Mouse (Mus musculus) forebrain, embryonic 14.5 days (tissue): ENCODE results near the gene Olfr552. TPM values are rescaled to one million over a fixed set of nuclear protein-coding genes. Genes with fewer than 3 reads are reported as not detected.
"Not testable (repeated sequence)": the region's sequence is repeated elsewhere in the genome, so short reads cannot be mapped to it uniquely, and the experiment has no call there.

Experiments
- ATAC-seq: fragments of 200-750 bp; cut with Nextera tagmentation; 2 replicates; pipeline ENCODE4 v1.8.0; 2017; ENCODE audit warnings: mild to moderate bottlenecking, moderate library complexity
- DNase-seq: peaks from one replicate; pipeline ENCODE4 v3.0.0-alpha.2; 2015; ENCODE audit warnings: low spot score
- H3K27ac ChIP-seq: fragments of 300-500 bp; sonication (generic); 2 replicates; pipeline ENCODE4 v1.5.1; 2014; ENCODE audit warnings: low read depth, mild to moderate bottlenecking, control low read depth, low read length, moderate library complexity
- H3K27me3 ChIP-seq: fragments of 300-500 bp; sonication (generic); replicated peaks from 2 replicates; pipeline ENCODE4 v1.6.1; 2014; ENCODE audit warnings: low read length, control low read depth, mixed read lengths; ENCODE audit not compliant: control insufficient read depth, insufficient read depth
- H3K36me3 ChIP-seq: fragments of 300-500 bp; sonication (generic); 2 replicates; pipeline ENCODE4 v1.6.1; 2014; ENCODE audit warnings: low read length, control low read depth; ENCODE audit not compliant: control insufficient read depth, insufficient read depth
- H3K4me1 ChIP-seq: fragments of 300-500 bp; sonication (generic); 2 replicates; pipeline ENCODE4 v1.6.1; 2014; ENCODE audit warnings: antibody characterized with exemption, low read length, control low read depth; ENCODE audit not compliant: control insufficient read depth, insufficient read depth
- H3K4me2 ChIP-seq: fragments of 300-500 bp; sonication (generic); 2 replicates; pipeline ENCODE4 v1.6.1; 2014; ENCODE audit warnings: mild to moderate bottlenecking, control low read depth, low read length
- H3K4me3 ChIP-seq: fragments of 300-500 bp; sonication (generic); 2 replicates; pipeline ENCODE4 v1.5.1; 2014; ENCODE audit warnings: low read depth, low read length, control low read depth
- H3K9ac ChIP-seq: fragments of 300-500 bp; sonication (generic); 2 replicates; pipeline ENCODE4 v1.6.1; 2014; ENCODE audit warnings: mild to moderate bottlenecking, low read length, control low read depth, moderate library complexity
- H3K9me3 ChIP-seq: fragments of 300-500 bp; sonication (generic); replicated peaks from 2 replicates; pipeline ENCODE4 v1.6.1; 2016; ENCODE audit warnings: low read length, control low read depth, mixed read lengths; ENCODE audit not compliant: control insufficient read depth
- WGBS: fragments of 180-500 bp; shearing (Covaris S2); extraction: QIAGEN DNeasy Blood & Tissue Kit; methylation state at CpG from one replicate; pipeline ENCODE4 v1.1.7; 2014; 5-methylcytosine and 5-hydroxymethylcytosine counted together
- polyA plus RNA-seq: library from polyadenylated mRNA; unstranded; fragments of >200 nt; fragmentation: Nextera tagmentation; extraction: Ambion mirVana; gene quantifications from 2 replicates; pipeline ENCODE4 v1.2.1, GENCODE M21; 2014

Gene Olfr552
- polyA plus RNA-seq, 1 experiment from 2014 or later, result not detected

DNA sequence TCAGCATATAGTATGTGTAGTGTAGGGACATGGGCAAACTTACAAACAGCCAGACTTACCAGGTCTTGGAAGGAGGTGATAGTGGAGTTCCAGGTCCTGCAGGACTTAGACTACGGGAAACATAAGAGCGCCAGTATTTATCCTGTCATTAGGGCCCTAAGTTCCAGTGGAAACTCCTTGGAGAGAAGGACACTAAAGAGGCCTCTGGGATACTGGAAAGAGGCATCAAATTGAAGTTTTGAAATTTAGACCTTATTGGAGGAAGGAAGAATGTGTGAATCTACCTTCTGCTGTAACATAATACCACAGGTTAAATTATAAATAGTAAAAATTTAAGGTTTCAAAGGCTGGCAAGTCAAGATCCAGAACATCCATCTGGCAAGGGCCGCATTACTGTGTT, 5.8 kb upstream of the Olfr552 start, which contains the start of gene Olfr551:
Gene Olfr551 (minus strand): TSS at position 101 of the 400 bp plus-strand sequence.
- no peaks in the 10 kb centered on the region for H3K4me1 ChIP-seq

DNA sequence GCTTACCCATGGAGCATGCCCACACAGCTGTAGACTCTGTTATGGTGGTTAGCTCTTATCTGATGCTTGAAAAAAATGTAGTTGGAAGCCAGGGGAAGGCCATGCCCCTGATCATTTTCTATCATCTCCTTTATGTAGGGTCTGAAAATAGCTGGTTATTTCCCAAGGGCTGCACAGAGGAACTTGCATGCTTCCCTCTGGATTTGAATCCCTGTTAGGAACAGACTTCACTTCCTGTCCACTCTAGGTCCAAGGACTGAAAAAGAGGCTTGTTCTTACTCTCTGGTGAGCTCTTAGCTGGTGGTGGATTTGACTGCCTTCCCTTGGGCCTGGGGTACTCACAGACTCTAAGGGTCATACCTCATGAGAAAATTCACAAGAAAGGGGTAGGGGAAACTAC, 20.5 kb downstream of the Olfr552 start, which contains the start of gene Olfr553:
Gene Olfr553 (minus strand): TSS at position 101 of the 400 bp plus-strand sequence.
- ATAC-seq, result no peak
- no peaks in the 10 kb centered on the region for H3K27me3 ChIP-seq
- H3K36me3 ChIP-seq, result no peaks in the 10 kb centered on the region
- no peak within 1 kb of the TSS for H3K4me2 ChIP-seq
- H3K4me1 ChIP-seq, result no peaks in the 10 kb centered on the region
- DNase-seq, result no peak
- no peaks in the 10 kb centered on the region for H3K9me3 ChIP-seq
- no peak within 1 kb of the TSS for H3K27ac ChIP-seq
- H3K4me3 ChIP-seq, result no peak within 1 kb of the TSS
- H3K9ac ChIP-seq, result no peak within 1 kb of the TSS

More for the DNA sequence above, 5.8 kb upstream of the Olfr552 start, which contains the start of gene Olfr551:
- no peaks in the 10 kb centered on the region for H3K36me3 ChIP-seq
- H3K4me2 ChIP-seq, result no peak within 1 kb of the TSS
- 91% methylated on average over 3 of the region's 3 CpGs for WGBS
- ATAC-seq (no peak), DNase-seq (no peak)
- no peaks in the 10 kb centered on the region for H3K9me3 ChIP-seq
- H3K4me3 ChIP-seq, result no peak within 1 kb of the TSS
- no peak within 1 kb of the TSS for H3K9ac ChIP-seq
- H3K27ac ChIP-seq, result no peak within 1 kb of the TSS
- H3K27me3 ChIP-seq, result no peaks in the 10 kb centered on the region

GRCm38 (mm10) chr7:102619608-102620007, 22.0 kb downstream of the Olfr552 start:
- Histone ChIP-seq H3K4me2 (no peak overlapping the region), H3K27ac (no peak overlapping the region), H3K4me1 (no peaks in the 10 kb centered on the region), H3K4me3 (no peak overlapping the region), H3K9me3 (no peaks in the 10 kb centered on the region), H3K27me3 (no peaks in the 10 kb centered on the region), H3K36me3 (no peaks in the 10 kb centered on the region), H3K9ac (no peak overlapping the region)
- 73% methylated on average over 5 of the region's 5 CpGs for WGBS
- ATAC-seq, result no peak
- DNase-seq, result peak; percentile 16

- not testable (repeated sequence) for ATAC-seq, H3K4me3 ChIP-seq, H3K4me1 ChIP-seq, H3K36me3 ChIP-seq, DNase-seq, H3K4me2 ChIP-seq, H3K27me3 ChIP-seq, H3K27ac ChIP-seq, H3K9me3 ChIP-seq, H3K9ac ChIP-seq
- WGBS, result 88% methylated on average over 19 of the region's 19 CpGs
Observed at GRCm38 (mm10) chr7:102620368-102620767, 22.8 kb downstream of the Olfr552 start.

DNA sequence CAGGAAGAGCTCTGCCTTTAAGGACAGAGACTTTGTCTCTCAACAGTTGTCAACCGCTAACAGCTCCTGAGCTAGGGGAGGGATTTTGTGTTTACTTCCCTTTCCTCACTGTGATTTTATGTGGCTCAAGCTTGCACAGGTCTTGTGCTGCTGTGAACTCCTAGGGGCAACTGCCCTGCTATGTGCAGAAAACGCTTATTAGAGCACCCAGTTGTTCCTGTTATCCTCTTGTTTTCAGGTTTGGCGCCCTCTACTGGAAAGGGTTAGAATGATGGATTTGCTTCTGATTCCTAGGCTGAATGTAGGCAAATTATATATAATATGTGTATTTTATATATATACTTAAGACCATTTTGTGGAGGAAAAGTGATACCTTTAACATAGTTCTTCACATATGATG, 39.1 kb downstream of the Olfr552 start:
- no peaks in the 10 kb centered on the region for H3K36me3 ChIP-seq
- H3K9ac ChIP-seq, result no peak overlapping the region
- ATAC-seq, result no peak
- no peaks in the 10 kb centered on the region for H3K4me1 ChIP-seq
- peak; percentile 5 for DNase-seq
- no peak overlapping the region for H3K4me2 ChIP-seq
- H3K4me3 ChIP-seq, result no peak overlapping the region
- no peaks in the 10 kb centered on the region for H3K9me3 ChIP-seq
- 40% methylated on average over 3 of the region's 3 CpGs for WGBS
- no peaks in the 10 kb centered on the region for H3K27me3 ChIP-seq
- H3K27ac ChIP-seq, result no peak overlapping the region

GRCm38 (mm10) chr7:102638132-102638531, 40.6 kb downstream of the Olfr552 start, which contains the start of gene Olfr554:
TSS of gene Olfr554 (plus strand) at chr7:102638432.
- no peaks in the 10 kb centered on the region for H3K36me3 ChIP-seq
- DNase-seq, result no peak
- H3K4me3 ChIP-seq, result no peak within 1 kb of the TSS
- no peaks in the 10 kb centered on the region for H3K27me3 ChIP-seq
- no peak within 1 kb of the TSS for H3K27ac ChIP-seq
- no peak within 1 kb of the TSS for H3K9ac ChIP-seq
- ATAC-seq, result no peak
- no peaks in the 10 kb centered on the region for H3K4me1 ChIP-seq
- WGBS, result 77% methylated on average over 1 of the region's 1 CpGs
- no peaks in the 10 kb centered on the region for H3K9me3 ChIP-seq
- H3K4me2 ChIP-seq, result no peak within 1 kb of the TSS

DNA sequence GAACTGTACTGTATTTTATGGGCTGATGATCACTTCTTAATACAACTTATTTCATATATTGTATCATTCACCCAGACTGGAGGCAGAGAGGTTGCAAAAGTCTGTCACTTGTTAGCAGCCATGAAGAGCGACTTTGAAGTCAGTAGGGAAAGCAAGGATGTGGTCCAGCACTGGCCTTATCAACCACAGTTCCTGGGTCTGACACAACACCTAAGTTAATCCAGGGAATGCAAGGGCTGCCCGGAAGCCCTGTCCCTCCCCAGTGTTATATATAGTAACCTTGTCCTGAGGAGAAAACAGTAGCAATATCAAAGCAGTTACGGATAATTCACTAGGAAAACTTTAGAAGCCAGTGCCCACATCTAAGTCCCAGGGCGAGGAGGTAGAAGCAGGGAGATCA, 47.4 kb downstream of the Olfr552 start:
- H3K27me3 ChIP-seq, H3K36me3 ChIP-seq, H3K4me2 ChIP-seq, ATAC-seq, H3K9ac ChIP-seq, DNase-seq, H3K4me1 ChIP-seq, H3K27ac ChIP-seq, H3K4me3 ChIP-seq, H3K9me3 ChIP-seq: not testable (repeated sequence)
- WGBS, result 93% methylated on average over 3 of the region's 4 CpGs

Other genes starting within 250 kb of the Olfr552 start
- gene Rrm1, start 156.1 kb upstream of the Olfr552 start, polyA plus RNA-seq, result 96.7 and 98.6 TPM in 2 replicates
- gene Olfr543, start 116.1 kb upstream of the Olfr552 start, polyA plus RNA-seq, result 0.46 TPM in 1 of 2 replicates, not detected in the other
- gene Olfr544, start 109.5 kb upstream of the Olfr552 start, polyA plus RNA-seq, result 0.09 TPM in 1 of 2 replicates, not detected in the other
- gene Olfr545, start 98.2 kb upstream of the Olfr552 start, polyA plus RNA-seq, result 0.23 TPM in 1 of 2 replicates, not detected in the other
- gene Olfr547, start 63.0 kb upstream of the Olfr552 start, polyA plus RNA-seq, result not detected in 2 replicates
- not detected in 2 replicates for gene Olfr548-ps1, start 56.9 kb upstream of the Olfr552 start, polyA plus RNA-seq
- not detected in 2 replicates for gene Olfr549, start 47.9 kb upstream of the Olfr552 start, polyA plus RNA-seq
- gene Trim21, start 32.3 kb upstream of the Olfr552 start, polyA plus RNA-seq, result not detected in 2 replicates
- gene Olfr550, start 26.3 kb upstream of the Olfr552 start, polyA plus RNA-seq, result not detected in 2 replicates
- gene Olfr551, start 5.9 kb upstream of the Olfr552 start, polyA plus RNA-seq, result not detected in 2 replicates
- not detected in 2 replicates for gene Olfr553, start 20.4 kb downstream of the Olfr552 start, polyA plus RNA-seq
- gene Olfr554, start 40.7 kb downstream of the Olfr552 start, polyA plus RNA-seq, result not detected in 2 replicates
- gene Olfr555, start 61.1 kb downstream of the Olfr552 start, polyA plus RNA-seq, result not detected in 2 replicates
- gene Olfr556, start 67.1 kb downstream of the Olfr552 start, polyA plus RNA-seq, result not detected in 2 replicates
- gene Trim68, start 89.6 kb downstream of the Olfr552 start, polyA plus RNA-seq, result 4.4 and 5.8 TPM in 2 replicates
- not detected in 2 replicates for gene Olfr557, start 98.1 kb downstream of the Olfr552 start, polyA plus RNA-seq
- not detected in 2 replicates for gene Olfr558, start 104.4 kb downstream of the Olfr552 start, polyA plus RNA-seq
- not detected in 2 replicates for gene Olfr33, start 121.3 kb downstream of the Olfr552 start, polyA plus RNA-seq
- gene Olfr559, start 129.7 kb downstream of the Olfr552 start, polyA plus RNA-seq, result not detected in 2 replicates
- not detected in 2 replicates for gene Olfr560, start 161.6 kb downstream of the Olfr552 start, polyA plus RNA-seq
- 0.06 TPM in 1 of 2 replicates, not detected in the other for gene Olfr78, start 161.7 kb downstream of the Olfr552 start, polyA plus RNA-seq
- not detected in 2 replicates for gene Olfr561, start 173.5 kb downstream of the Olfr552 start, polyA plus RNA-seq
- not detected in 2 replicates for gene Olfr564, start 205.7 kb downstream of the Olfr552 start, polyA plus RNA-seq